Mouse (Mus musculus): ENCODE measurements around the gene Thrap3. TPM values are rescaled to one million over a fixed set of nuclear protein-coding genes. Genes with fewer than 3 reads are reported as not detected.

The Thrap3 gene
- 100 to 1,000 TPM; 160 to 172 TPM for total RNA-seq (2021)

DNA sequence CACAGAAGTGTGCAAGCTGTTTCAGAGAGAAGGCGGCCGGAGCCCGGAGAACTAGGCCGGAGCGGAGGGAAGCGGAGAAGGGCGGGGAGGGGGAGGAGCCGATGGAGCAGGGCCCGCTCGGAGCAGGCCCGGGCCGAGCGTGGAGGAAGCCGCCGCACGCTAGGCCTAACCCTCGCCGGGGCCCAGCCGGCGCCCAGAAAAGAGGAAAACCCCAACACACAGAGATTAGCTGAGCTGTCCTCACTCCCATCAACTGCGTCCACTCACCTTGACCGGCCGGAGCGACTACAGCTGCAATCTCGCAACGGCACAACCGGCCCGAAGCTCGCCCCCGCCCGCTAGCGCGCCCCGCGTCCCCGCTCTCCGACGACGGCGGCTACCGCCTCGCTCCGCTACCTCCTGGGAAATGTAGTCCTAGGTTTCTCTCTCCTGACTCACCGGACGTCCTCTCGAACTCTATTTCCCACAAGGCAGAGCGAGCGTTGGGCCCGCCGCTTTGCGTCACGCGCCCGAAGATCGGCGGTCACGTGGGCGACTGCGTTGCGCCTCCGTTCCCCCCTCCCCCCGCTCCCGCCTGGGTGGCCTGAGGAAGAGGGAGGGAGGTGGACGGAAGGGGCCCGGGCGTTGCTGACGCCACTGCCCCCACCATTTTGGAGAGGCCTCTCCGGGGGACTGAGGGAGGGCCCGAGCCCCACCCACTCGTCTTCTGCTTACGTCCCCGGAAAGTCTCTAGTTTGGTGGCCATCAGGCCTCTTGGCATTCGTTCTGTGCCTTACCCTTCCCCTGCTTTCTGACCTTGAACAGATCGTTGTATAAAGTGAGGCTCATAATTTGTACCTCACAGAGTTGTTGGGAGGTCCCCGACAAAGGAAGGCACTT is at the start of gene Thrap3:
TSS of gene Thrap3 (minus strand) at position 458 of the 879 bp plus-strand sequence.
- intact Hi-C loops (cut with DNase I) = no loop called here
- DNase-seq = peak; percentile 99 to 100

DNA sequence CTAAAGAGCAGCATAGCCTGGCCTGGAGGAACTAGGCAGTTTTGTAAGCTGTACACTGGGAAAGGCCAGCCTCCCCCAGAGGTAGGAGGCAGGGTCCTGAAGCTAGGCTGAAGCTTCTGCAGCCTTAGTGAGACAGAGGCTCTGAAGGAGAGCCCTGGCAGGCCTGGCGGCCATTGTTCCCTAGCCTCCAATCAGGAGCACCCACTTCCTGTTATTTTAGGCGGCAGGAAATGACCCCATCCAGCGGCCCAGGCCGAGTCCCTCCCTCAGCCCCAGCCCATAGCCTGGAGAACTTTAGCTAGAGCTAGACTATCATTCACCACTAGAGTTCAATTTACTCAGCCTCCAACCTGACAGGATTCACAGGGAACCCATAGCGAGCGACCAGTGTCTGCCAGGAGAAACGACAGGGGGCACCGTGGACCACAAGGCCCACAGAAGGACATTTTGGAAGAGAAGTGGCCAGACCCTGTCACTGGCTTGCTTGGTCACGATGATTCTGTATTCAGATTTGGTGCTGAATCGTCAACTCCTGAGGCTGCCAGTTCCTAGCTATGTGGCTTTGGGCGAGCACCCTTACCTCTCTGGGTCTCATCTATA is 49.2 kb upstream of the Thrap3 start:
- DNase-seq = peak; percentile 74 to 78
- intact Hi-C loops (cut with DNase I) = no loop called here

- no peak for DNase-seq
- intact Hi-C loops (cut with DNase I) = no loop called here
Measured at GRCm38 (mm10) chr4:126250659-126251058, 48.1 kb upstream of the Thrap3 start.

DNA sequence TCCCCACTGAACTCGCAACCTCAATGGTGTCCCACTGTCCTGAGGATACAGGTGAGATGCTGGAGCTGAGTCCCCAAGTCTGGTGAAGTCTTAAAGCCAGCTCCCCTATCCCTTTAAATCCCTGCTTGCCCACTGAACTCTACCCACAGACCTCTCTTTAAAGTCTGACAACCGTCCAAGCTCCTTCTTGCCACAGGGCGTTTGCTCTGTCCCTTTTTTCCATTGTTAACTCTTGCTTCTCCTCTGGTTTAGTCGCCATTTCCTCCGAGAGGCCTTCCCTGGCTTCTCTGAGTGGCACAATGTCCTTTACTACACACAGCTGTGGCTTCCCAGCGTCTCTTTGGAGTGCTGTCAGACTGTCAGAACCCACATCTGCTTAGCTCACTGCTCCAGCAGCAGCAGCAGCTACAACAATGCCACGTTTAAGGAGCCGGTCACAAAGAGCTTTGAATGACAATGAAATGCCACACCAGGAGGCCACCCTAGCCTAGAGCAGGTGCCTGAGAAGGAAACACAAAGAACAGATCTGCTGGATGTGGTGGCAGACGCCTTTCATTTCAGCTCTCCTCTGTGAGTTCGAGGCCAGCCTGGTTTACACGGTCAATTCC is 45.8 kb upstream of the Thrap3 start:
- peak in 1 of 2 experiments; percentile 10 for DNase-seq
- intact Hi-C loops (cut with DNase I) = no loop called here

GRCm38 (mm10) chr4:126246202-126246889 is 43.8 kb upstream of the Thrap3 start:
- intact Hi-C loops (cut with DNase I) = no loop called here
- peak in 1 of 2 experiments; percentile 7 for DNase-seq

- peak; percentile 50 to 70 for DNase-seq
- intact Hi-C loops (cut with DNase I) = no loop called here
Measured at GRCm38 (mm10) chr4:126242510-126242909, 40.0 kb upstream of the Thrap3 start.

- intact Hi-C loops (cut with DNase I) = loop anchor here (2.0 kb wide), 1 partner anchor 13 kb away; no protein-coding TSS in a partner anchor
- peak in 1 of 2 experiments; percentile 39 for DNase-seq
Measured at GRCm38 (mm10) chr4:126241956-126242355, 39.4 kb upstream of the Thrap3 start.

GRCm38 (mm10) chr4:126239862-126240475 is 37.4 kb upstream of the Thrap3 start:
- intact Hi-C loops (cut with DNase I) = loop anchor here (2.0 kb wide), 1 partner anchor 15 kb away; no protein-coding TSS in a partner anchor
- no peak for DNase-seq

DNA sequence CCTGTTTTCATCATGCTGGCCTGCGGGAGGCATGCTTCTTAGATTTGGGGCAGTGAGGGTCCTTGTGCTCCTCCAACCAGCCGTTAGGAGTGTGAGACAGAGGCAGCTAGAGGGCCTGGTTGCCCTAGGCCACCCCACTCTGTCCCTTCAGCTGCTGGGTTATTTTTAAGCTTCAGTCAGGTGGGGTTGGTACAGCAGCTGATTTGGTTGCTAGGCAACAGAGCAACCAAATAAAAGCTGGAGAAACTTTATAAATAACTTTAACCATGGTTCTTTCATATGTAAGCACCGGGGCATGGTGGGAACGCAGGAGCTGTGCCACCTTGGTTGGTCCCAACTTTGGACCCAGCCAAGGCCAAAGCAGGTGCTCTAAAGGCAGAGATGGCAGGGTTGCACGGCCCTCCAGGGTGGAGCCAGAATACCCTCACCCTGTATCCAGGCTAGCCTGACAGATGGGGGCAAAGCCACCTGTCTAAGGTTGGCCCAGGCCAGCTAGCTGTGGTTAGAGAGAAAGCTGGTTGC is 35.2 kb upstream of the Thrap3 start:
- peak; percentile 77 for DNase-seq
- intact Hi-C loops (cut with DNase I) = no loop called here

GRCm38 (mm10) chr4:126236467-126237280 is 34.1 kb upstream of the Thrap3 start:
- intact Hi-C loops (cut with DNase I) = no loop called here
- peak in 1 of 2 experiments; percentile 44 for DNase-seq

DNA sequence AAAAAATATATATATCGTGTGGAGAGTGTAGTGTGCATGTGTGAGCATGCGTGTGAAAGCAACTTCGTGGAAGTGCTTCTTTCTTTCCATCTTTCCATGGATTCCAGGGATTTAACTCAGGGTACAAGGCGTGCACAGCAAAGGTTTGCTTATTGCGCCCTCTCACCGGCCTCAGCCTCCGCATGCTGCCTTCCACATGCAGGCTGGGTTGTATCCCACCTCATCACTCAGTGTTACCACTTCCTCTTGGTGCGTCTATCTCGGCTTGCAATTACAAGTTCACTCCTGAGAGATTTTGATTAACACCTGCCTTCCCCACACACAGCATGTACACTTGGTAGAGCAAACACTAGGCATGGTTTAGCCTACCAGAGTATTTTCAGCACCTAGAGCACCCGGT is 32.6 kb upstream of the Thrap3 start:
- no peak for DNase-seq
- intact Hi-C loops (cut with DNase I) = no loop called here

DNA sequence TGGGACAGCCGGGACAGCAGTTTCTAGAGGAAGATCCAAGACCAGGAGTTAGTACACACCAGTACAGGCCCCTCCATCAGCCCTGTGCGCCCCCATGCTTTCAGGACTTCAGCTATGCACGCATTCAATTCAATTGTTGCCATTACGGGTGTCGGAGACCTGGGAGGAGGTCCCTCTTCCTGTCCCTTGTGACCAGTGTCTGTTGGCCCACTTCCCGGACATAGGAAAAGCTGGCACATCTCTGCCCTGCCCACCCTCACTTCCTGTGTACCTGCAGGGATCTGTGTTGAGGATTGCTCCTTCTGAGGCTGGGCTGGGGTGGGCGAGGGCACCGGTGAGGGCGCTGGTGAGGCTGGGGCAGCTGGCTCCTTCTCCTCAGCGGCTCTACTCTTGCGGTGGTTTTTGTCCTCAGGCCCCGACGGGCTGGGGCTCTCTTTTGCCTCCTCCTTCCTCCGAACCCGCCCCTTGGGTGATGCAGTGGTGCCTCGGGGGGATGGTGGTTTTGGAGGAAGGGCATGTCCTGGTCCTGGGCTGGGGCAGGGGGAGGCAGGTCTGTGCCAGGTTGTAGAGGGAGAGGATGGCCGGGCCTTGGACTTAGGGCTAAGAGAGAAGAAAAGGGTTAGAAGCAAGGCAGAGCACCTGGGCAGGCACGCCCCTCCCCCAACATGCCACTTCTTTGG is 32.1 kb upstream of the Thrap3 start:
- intact Hi-C loops (cut with DNase I) = no loop called here
- DNase-seq = no peak

GRCm38 (mm10) chr4:126233676-126234308 is 31.2 kb upstream of the Thrap3 start:
- no peak for DNase-seq
- intact Hi-C loops (cut with DNase I) = no loop called here

DNA sequence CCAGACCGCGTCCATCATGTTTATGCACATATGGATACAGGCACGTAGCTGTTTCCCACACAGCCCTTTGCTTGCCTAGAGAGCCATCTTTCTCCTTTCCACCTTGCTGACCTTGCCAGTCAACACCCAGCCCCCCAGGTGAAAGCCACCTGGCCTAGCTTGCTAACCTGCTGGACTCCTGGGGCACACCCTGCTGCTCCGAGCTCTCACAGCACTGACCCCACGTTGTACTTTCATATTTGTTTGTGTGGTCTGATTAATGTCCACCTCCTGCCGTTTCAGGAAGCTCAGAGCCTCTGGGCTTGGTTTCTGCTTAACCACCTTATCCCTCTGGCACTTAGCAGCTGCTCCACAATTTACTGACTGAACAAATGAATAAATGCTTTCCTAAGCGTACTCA is 27.3 kb upstream of the Thrap3 start:
- intact Hi-C loops (cut with DNase I) = no loop called here

GRCm38 (mm10) chr4:126228144-126228543 is 25.6 kb upstream of the Thrap3 start:
- intact Hi-C loops (cut with DNase I) = no loop called here
- no peak for DNase-seq

More for the DNA sequence above, 27.3 kb upstream of the Thrap3 start:
- DNase-seq = no peak

DNA sequence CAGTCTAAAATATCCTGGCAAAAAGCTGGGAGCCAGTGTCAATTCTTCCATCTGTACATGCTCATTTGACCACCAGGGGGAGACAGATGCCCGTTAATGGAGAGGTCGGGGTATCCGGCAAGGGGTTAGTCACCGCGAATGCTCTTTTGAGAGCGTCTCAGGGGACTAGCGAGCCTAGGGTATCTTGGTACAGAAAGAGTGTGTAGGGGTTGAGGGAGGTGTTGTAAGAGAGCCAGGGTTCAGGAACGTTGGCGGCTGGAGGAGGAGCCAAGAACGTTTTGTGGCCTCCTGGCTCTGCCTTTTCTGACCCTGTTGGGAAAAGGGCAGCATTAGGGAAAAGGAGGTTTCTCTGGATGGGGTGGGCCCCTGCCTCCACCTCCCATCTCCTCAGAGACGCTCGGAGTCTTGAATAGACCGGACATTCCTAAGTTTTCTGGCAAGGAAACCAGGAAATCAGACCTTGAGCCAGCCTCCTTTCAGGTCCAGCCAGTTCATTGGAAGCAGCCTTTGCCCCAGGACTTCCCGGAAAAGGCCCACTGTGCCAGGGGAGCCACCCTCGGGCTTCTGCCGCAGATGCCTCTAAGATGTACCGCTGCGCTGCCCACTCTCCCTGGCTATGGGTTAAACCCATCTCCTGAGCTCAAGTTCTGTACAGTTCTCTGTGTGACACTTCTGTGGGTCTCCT is 24.7 kb upstream of the Thrap3 start:
- intact Hi-C loops (cut with DNase I) = loop anchor here (1.0 to 2.0 kb wide), 3 partner anchors 35 to 82 kb away; partner anchors contain the start of gene Trappc3
- DNase-seq = peak; percentile 94 to 98

DNA sequence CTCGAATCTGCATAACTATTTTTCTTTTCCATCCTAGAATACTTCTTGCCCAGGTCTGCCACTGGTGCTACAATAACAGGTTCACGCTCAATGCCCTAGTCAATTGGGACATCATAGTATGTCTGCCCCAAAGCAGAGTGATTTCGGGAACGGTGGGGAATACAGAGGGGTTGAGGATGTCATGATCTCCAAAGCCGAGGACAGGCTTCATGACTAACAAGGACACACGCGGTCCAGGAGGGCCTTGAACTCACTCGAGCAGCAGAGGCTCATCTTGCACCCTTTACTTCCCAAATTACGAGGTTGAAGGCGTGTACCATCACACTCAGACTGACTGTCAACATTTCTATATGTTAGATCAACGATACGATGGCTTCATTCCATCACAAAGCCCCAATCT is 24.1 kb upstream of the Thrap3 start:
- no peak for DNase-seq
- intact Hi-C loops (cut with DNase I) = loop anchor here (1.0 to 2.0 kb wide), 3 partner anchors 36 to 83 kb away; partner anchors contain the start of gene Trappc3
